Mouse (Mus musculus) heart, embryonic 12.5 days (tissue): ENCODE measurements around the gene Pold1. TPM values are rescaled to one million over a fixed set of nuclear protein-coding genes. Genes with fewer than 3 reads are reported as not detected.

Source experiments
- ATAC-seq: fragments of 200-750 bp; cut with Nextera tagmentation; 2 replicates; pipeline ENCODE4 v1.8.0; 2017; ENCODE audit warnings: moderate TSS enrichment, moderate library complexity; ENCODE audit not compliant: insufficient number of reproducible peaks, low FRiP score
- H3K27ac ChIP-seq: fragments of 300-500 bp; sonication (generic); 2 replicates; pipeline ENCODE4 v1.5.1; 2016; ENCODE audit warnings: mild to moderate bottlenecking, moderate library complexity; ENCODE audit not compliant: poor library complexity, severe bottlenecking
- H3K27me3 ChIP-seq: fragments of 300-500 bp; sonication (generic); replicated peaks from 2 replicates; pipeline ENCODE4 v1.6.1; 2016; ENCODE audit warnings: mild to moderate bottlenecking, moderate library complexity
- H3K36me3 ChIP-seq: fragments of 300-500 bp; sonication (generic); 2 replicates; pipeline ENCODE4 v1.6.1; 2016; ENCODE audit warnings: mild to moderate bottlenecking, moderate library complexity
- H3K4me1 ChIP-seq: fragments of 300-500 bp; sonication (generic); replicated peaks from 2 replicates; pipeline ENCODE4 v1.6.1; 2016; ENCODE audit warnings: mild to moderate bottlenecking
- H3K4me2 ChIP-seq: fragments of 300-500 bp; sonication (generic); 2 replicates; pipeline ENCODE4 v1.6.1; 2016; ENCODE audit warnings: mild to moderate bottlenecking, moderate library complexity
- H3K4me3 ChIP-seq: fragments of 300-500 bp; sonication (generic); 2 replicates; pipeline ENCODE4 v1.5.1; 2016; ENCODE audit warnings: mild to moderate bottlenecking
- H3K9ac ChIP-seq: fragments of 300-500 bp; sonication (generic); 2 replicates; pipeline ENCODE4 v1.6.1; 2016; ENCODE audit warnings: mild to moderate bottlenecking, moderate library complexity
- H3K9me3 ChIP-seq: fragments of 300-500 bp; sonication (generic); replicated peaks from 2 replicates; pipeline ENCODE4 v1.6.1; 2016; ENCODE audit warnings: mild to moderate bottlenecking, moderate library complexity
- WGBS: fragments of 180-500 bp; shearing (Covaris S2); methylation state at CpG from one replicate; pipeline ENCODE4 v1.1.7; 2016; 5-methylcytosine and 5-hydroxymethylcytosine counted together
- polyA plus RNA-seq: library from polyadenylated mRNA; unstranded; fragments of >200 nt; fragmentation: Nextera tagmentation; extraction: Ambion mirVana; gene quantifications from 2 replicates; pipeline ENCODE4 v1.2.1, GENCODE M21; 2016

The Pold1 gene
- polyA plus RNA-seq, 1 experiment from 2014 or later: 68.1 TPM

DNA sequence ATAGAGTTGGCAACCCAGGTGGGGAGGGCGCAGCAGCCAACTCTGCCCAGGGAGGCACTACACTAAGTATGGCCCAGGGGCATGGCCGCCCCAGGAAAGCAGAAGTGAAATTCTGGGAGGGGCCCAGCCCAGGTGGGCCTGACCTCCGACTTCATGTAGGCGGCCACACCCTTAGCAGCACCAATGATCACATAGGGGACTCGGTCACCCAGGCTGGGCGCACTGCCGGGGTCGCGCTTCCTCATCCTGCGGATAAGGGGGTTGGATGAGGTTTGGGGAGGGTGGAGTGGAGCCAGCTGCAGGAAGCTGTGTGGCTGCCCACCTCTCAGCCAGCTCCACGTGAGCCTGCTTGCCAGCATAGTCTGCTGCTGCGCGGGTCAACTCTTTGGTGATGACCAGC is 14.4 kb downstream of the Pold1 start:
- H3K9me3 ChIP-seq: no peaks in the 10 kb centered on the region
- H3K4me1 ChIP-seq: 0 out of 2 replicates have a peak, but pooled peaks cover 5% of the 10 kb centered on the region
- no peak for ATAC-seq
- H3K4me2 ChIP-seq: no peak overlapping the region
- H3K36me3 ChIP-seq: peaks cover 67% of the 10 kb centered on the region
- peaks cover 6% of the 10 kb centered on the region for H3K27me3 ChIP-seq
- H3K4me3 ChIP-seq: no peak overlapping the region
- no peak overlapping the region for H3K27ac ChIP-seq
- 88% methylated on average over 13 of the region's 13 CpGs for WGBS
- H3K9ac ChIP-seq: no peak overlapping the region

GRCm38 (mm10) chr7:44533746-44534045 is 15.0 kb downstream of the Pold1 start:
- Histone ChIP-seq H3K36me3 (peaks cover 61% of the 10 kb centered on the region), H3K27ac (no peak overlapping the region), H3K9ac (no peak overlapping the region), H3K4me3 (no peak overlapping the region), H3K27me3 (peaks cover 12% of the 10 kb centered on the region), H3K9me3 (no peaks in the 10 kb centered on the region), H3K4me2 (no peak overlapping the region), H3K4me1 (0 out of 2 replicates have a peak, but pooled peaks cover 5% of the 10 kb centered on the region)
- ATAC-seq: no peak
- 83% methylated on average over 12 of the region's 12 CpGs for WGBS

- Histone ChIP-seq H3K36me3 (peaks cover 56% of the 10 kb centered on the region), H3K4me1 (0 out of 2 replicates have a peak, but pooled peaks cover 7% of the 10 kb centered on the region)
- 84% methylated on average over 29 of the region's 29 CpGs for WGBS
Observed at GRCm38 (mm10) chr7:44532918-44533745, 15.5 kb downstream of the Pold1 start.

DNA sequence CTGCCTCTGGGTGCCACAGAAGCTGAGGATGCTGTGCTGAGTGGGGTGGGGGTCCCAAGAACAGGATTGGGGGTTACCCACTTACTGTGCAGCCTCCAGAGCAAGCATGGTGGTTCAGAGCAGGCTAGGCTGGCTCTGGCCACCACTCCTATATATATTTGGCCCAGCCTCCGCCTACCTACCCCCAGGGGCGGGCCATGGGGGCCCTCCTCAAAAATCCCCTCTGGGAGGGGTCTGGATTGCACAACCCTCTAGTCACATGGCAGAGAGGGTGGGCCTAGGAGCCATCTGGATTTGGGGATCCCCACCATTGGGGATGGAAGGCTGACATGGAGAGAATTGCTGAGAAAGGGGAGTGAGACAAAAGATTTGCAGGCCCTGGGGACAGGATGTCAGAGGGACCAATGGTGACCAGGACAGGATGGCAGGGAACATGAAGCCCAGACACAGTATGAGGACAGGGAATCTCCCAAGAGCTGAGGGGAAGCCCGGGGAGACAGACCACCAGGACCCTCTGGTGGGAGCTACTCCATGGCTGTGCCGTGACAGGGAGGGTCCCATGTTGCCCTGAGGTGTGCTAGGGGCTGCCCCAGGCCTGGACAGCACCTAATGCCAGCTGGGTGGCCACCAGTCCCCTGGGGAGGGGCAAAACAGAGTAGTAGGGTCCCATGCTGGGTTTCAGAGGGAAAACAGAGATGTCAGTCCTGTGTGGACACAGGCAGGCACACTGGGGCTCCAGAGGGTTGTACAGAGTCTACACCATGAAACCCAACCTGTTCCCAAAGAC is 16.5 kb downstream of the Pold1 start, which contains the start of gene Spib:
Gene Spib (minus strand): TSS at position 126 of the 787 bp plus-strand sequence.
- Histone ChIP-seq H3K27me3 (peaks cover 17% of the 10 kb centered on the region), H3K9me3 (no peaks in the 10 kb centered on the region), H3K36me3 (peaks cover 46% of the 10 kb centered on the region), H3K4me2 (no peak within 1 kb of the TSS), H3K9ac (no peak within 1 kb of the TSS), H3K27ac (no peak within 1 kb of the TSS), H3K4me1 (peaks cover 12% of the 10 kb centered on the region; the same call in 1 of the 2 replicates), H3K4me3 (no peak within 1 kb of the TSS)
- WGBS: 84% methylated on average over 4 of the region's 4 CpGs
- ATAC-seq: no peak

More at GRCm38 (mm10) chr7:44532918-44533745, 15.5 kb downstream of the Pold1 start:
- Histone ChIP-seq H3K27ac (no peak overlapping the region), H3K9ac (no peak overlapping the region), H3K4me2 (no peak overlapping the region), H3K4me3 (no peak overlapping the region), H3K27me3 (peaks cover 15% of the 10 kb centered on the region), H3K9me3 (no peaks in the 10 kb centered on the region)
- ATAC-seq: no peak

DNA sequence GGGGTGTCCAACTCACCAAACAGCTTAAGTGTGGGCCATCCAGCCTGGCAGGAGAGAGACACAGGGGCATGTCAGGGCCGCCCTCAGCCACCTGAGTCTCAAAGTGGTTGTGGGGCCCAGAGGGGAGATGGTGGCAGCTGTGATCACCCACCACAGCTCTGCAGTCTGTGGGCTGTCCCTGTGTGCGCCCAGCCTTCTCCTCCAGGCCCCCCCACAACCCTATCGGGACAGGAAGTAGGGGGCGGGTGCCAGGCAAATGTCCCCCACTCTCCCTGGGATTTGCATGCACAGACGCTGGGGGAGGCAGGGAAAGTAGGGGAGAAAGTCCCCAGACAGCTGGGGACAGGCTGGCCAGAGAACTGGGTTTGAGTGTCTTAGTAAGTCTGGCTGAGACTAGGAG is 17.4 kb downstream of the Pold1 start:
- Histone ChIP-seq H3K27me3 (peaks cover 27% of the 10 kb centered on the region), H3K36me3 (peaks cover 36% of the 10 kb centered on the region), H3K9ac (no peak overlapping the region), H3K27ac (no peak overlapping the region), H3K4me1 (peaks cover 12% of the 10 kb centered on the region; the same call in 1 of the 2 replicates), H3K4me3 (no peak overlapping the region), H3K9me3 (no peaks in the 10 kb centered on the region), H3K4me2 (no peak overlapping the region)
- 46% methylated on average over 5 of the region's 5 CpGs for WGBS
- no peak for ATAC-seq

- no peak overlapping the region for H3K9ac ChIP-seq
- H3K4me1 ChIP-seq: peaks cover 12% of the 10 kb centered on the region; the same call in 1 of the 2 replicates
- no peak overlapping the region for H3K4me3 ChIP-seq
- H3K27ac ChIP-seq: no peak overlapping the region
- WGBS: 72% methylated on average over 3 of the region's 3 CpGs
- H3K27me3 ChIP-seq: peaks cover 34% of the 10 kb centered on the region
- no peaks in the 10 kb centered on the region for H3K9me3 ChIP-seq
- ATAC-seq: no peak
- H3K4me2 ChIP-seq: no peak overlapping the region
- peaks cover 29% of the 10 kb centered on the region for H3K36me3 ChIP-seq
Observed at GRCm38 (mm10) chr7:44530507-44530906, 18.1 kb downstream of the Pold1 start.

DNA sequence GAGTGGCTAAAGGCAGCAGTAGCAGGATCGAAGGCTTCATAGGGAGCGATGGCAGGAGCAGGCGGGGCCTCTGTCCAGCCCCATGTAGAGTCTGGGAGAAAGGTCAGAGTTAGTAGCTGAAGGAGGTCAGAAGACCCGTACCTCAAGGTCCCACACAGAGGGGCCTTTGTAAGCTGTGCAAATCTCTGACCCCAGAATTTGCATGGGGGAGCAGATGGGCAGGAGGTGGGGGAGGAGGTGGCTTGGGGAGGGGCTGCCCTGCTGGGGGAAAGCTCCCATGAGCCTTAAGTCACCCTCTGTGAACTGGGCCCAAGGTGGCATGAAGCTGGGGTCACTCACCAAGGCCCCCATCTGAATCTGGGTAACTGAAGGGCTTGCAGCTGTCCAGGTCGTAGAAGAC is 19.1 kb downstream of the Pold1 start:
- H3K4me3 ChIP-seq: no peak overlapping the region
- ATAC-seq: no peak
- H3K27ac ChIP-seq: no peak overlapping the region
- H3K9ac ChIP-seq: no peak overlapping the region
- H3K4me2 ChIP-seq: no peak overlapping the region
- H3K36me3 ChIP-seq: peaks cover 20% of the 10 kb centered on the region
- peaks cover 21% of the 10 kb centered on the region for H3K4me1 ChIP-seq
- 70% methylated on average over 5 of the region's 5 CpGs for WGBS
- H3K27me3 ChIP-seq: peaks cover 39% of the 10 kb centered on the region
- no peaks in the 10 kb centered on the region for H3K9me3 ChIP-seq

DNA sequence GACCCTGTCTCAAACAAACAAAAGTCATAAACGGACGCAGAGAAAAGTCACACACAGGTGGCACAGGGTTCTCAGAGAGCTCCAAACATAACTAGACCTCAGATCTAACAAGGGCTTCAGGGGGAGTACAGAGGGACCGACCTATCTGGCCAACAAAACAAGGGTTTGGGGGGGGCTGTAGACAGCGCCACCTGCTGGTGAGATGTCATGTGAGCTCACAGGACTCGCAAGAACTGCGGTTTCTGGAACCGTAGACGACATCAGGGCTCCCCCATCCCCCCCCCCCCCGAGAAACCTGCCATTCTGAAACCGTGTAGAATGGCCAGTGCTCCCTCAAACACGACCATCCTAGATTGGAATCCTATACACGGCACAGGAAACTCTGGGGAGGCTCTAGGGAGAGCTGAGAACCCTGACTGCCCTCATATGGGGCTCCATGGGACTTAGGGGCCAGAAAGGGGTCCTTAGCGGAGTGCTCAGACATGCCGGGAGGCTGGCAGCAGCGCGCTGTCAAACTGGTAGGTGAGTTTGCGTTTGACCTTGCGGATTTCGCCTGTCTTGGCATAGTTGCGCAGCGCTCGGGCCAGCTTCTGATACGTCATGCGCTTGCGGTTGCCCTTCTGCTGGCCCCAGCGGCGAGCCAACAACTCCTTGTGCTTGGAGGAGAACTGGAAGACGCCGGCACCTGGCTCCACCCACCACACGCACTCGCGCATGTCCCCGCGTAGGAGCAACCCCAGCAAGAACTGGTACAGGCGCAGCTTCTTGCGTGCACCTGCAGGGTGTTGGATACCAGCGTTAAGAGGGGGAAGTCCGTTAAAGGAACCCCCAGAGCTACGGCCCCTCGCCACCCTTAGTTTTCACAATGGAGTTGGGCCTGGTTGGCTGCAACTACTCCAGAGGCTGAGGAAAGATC is 20.9 kb downstream of the Pold1 start:
- Histone ChIP-seq H3K9ac (peak overlapping the region; percentile 63), H3K9me3 (no peaks in the 10 kb centered on the region), H3K27ac (no peak overlapping the region), H3K4me2 (peak overlapping the region; percentile 80), H3K36me3 (peaks cover 2% of the 10 kb centered on the region), H3K27me3 (peaks cover 56% of the 10 kb centered on the region), H3K4me1 (peaks cover 23% of the 10 kb centered on the region), H3K4me3 (peak overlapping the region; percentile 45)
- no peak; the same call in 1 of the 2 replicates for ATAC-seq
- WGBS: 7% methylated on average over 40 of the region's 40 CpGs

GRCm38 (mm10) chr7:44526414-44527154 is 22.1 kb downstream of the Pold1 start:
- no peak overlapping the region for H3K4me3 ChIP-seq
- WGBS: 82% methylated on average over 14 of the region's 14 CpGs
- no peak overlapping the region for H3K9ac ChIP-seq
- no peak for ATAC-seq
- H3K36me3 ChIP-seq: no peaks in the 10 kb centered on the region
- no peaks in the 10 kb centered on the region for H3K9me3 ChIP-seq
- H3K4me2 ChIP-seq: no peak overlapping the region
- H3K4me1 ChIP-seq: peaks cover 27% of the 10 kb centered on the region
- no peak overlapping the region for H3K27ac ChIP-seq
- peaks cover 68% of the 10 kb centered on the region for H3K27me3 ChIP-seq
